Mouse (Mus musculus) midbrain, embryonic 16.5 days (tissue): ENCODE data around the gene Ggt6. TPM values are rescaled to one million over a fixed set of nuclear protein-coding genes. Genes with fewer than 3 reads are reported as not detected.
A peak's percentile ranks its signal among the peaks of the same experiment; 100 is the strongest.

Experiments used
- ATAC-seq: fragments of 200-750 bp; cut with Nextera tagmentation; 2 replicates; pipeline ENCODE4 v1.8.0; 2017; ENCODE audit warnings: moderate TSS enrichment
- H3K27ac ChIP-seq: fragments of 300-500 bp; sonication (generic); 2 replicates; pipeline ENCODE4 v1.5.1; 2014; ENCODE audit warnings: mild to moderate bottlenecking, low read length, mixed read lengths
- H3K27me3 ChIP-seq: fragments of 300-500 bp; sonication (generic); 2 replicates; pipeline ENCODE4 v1.6.1; 2014; ENCODE audit warnings: low read depth, low read length, mixed read lengths; ENCODE audit not compliant: control insufficient read depth, insufficient read depth
- H3K36me3 ChIP-seq: fragments of 300-500 bp; sonication (generic); 2 replicates; pipeline ENCODE4 v1.6.1; 2014; ENCODE audit warnings: mild to moderate bottlenecking, low read length, moderate library complexity, mixed read lengths; ENCODE audit not compliant: control insufficient read depth, insufficient read depth
- H3K4me1 ChIP-seq: fragments of 300-500 bp; sonication (generic); 2 replicates; pipeline ENCODE4 v1.6.1; 2014; ENCODE audit warnings: mild to moderate bottlenecking, low read length, mixed read lengths; ENCODE audit not compliant: control insufficient read depth, insufficient read depth
- H3K4me2 ChIP-seq: fragments of 300-500 bp; sonication (generic); 2 replicates; pipeline ENCODE4 v1.6.1; 2014; ENCODE audit warnings: mild to moderate bottlenecking, low read length, mixed read lengths
- H3K4me3 ChIP-seq: fragments of 300-500 bp; sonication (generic); 2 replicates; pipeline ENCODE4 v1.5.1; 2014; ENCODE audit warnings: low read depth, mild to moderate bottlenecking, low read length, moderate library complexity, mixed read lengths
- H3K9ac ChIP-seq: fragments of 300-500 bp; sonication (generic); 2 replicates; pipeline ENCODE4 v1.6.1; 2014; ENCODE audit warnings: low read depth, low read length, mixed read lengths
- H3K9me3 ChIP-seq: fragments of 300-500 bp; sonication (generic); replicated peaks from 2 replicates; pipeline ENCODE4 v1.6.1; 2014; ENCODE audit warnings: mild to moderate bottlenecking, low read length, mixed read lengths; ENCODE audit not compliant: control insufficient read depth, poor library complexity, severe bottlenecking
- WGBS: fragments of 180-500 bp; shearing (Covaris S2); extraction: QIAGEN DNeasy Blood & Tissue Kit; methylation state at CpG from one replicate; pipeline ENCODE4 v1.1.7; 2014; 5-methylcytosine and 5-hydroxymethylcytosine counted together
- polyA plus RNA-seq: library from polyadenylated mRNA; unstranded; fragments of >200 nt; fragmentation: Nextera tagmentation; extraction: Ambion mirVana; gene quantifications from 2 replicates; pipeline ENCODE4 v1.2.1, GENCODE M21; 2015

Gene Ggt6
- polyA plus RNA-seq, 1 experiment from 2014 or later: not detected

DNA sequence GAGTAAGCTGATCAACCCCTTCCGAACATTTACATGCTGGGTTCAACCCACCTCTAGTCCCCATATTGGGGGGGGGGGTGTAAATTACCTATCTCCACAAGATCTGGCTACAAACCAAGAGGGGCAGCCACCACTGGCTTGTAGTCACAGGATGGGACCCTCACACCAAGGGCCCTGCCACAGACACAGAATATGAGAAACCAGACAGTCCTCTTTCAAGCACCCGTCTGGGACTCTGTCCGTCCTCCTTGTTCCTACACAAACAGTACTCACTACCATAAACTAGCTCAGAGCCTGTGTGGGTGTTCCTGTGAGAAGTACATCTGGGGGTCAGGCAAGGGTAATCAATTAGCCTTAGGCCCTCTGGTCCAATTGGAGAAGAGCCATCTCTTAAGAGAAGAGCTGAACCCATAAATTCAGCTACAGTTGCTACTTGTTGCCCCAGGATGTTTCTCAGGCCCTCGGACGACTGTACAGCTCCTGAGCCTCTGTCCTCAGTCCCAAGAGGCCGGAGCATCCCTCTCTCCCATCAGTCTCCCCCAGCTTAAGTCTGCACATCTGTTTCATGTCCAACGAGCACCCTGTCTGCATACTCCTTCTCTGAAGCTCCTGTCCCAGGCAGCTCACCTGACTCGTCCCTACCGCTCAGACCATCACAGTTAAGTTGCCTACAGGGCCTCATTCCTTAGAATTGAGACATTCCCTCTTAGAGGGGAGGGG lies 26.7 kb upstream of the Ggt6 start:
- no peak overlapping the region for H3K27ac ChIP-seq
- H3K36me3 ChIP-seq: no peaks in the 10 kb centered on the region
- WGBS: 70% methylated on average over 9 of the region's 9 CpGs
- no peak for ATAC-seq
- no peaks in the 10 kb centered on the region for H3K9me3 ChIP-seq
- H3K4me3 ChIP-seq: no peak overlapping the region
- H3K27me3 ChIP-seq: peaks cover 5% of the 10 kb centered on the region; the same call in 1 of the 2 replicates
- H3K4me2 ChIP-seq: no peak overlapping the region
- H3K4me1 ChIP-seq: peaks cover 10% of the 10 kb centered on the region
- H3K9ac ChIP-seq: no peak overlapping the region

DNA sequence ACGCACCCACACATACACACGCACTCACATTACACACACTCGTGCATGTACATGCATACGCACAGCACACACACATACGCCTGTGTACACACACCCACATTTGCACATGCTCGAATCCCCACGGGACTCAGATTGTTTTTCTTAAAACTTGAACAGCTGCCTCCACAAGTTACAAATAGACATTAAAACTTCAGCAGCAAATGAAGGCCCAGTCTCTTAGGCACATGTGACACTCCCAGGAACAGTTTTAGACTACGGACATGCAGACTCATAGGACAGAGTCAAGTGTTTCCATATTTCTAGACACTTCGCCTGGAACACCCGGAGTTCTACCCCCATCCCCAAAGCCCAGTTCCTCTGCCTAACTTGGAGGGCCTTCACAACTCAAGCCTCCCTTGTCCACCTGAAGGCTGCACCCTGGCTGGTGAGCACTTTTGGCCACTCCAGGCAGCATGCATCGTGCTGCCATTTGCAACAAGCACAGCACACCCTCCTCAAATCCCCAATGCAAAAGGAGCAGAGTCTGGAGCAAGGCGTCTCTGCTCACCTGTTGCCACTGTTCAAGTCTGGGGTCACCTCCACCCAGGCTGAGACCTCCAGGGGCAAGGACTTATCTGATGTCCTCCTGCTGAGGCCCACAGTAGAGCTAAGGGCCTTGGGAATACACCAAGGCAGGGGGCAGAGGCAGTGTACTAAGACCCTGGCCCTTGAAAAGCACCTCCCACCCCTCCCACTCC lies 25.5 kb upstream of the Ggt6 start:
- H3K9me3 ChIP-seq: no peaks in the 10 kb centered on the region
- peak overlapping the region; percentile 10; the same call in 1 of the 2 replicates for H3K4me2 ChIP-seq
- no peak for ATAC-seq
- no peak overlapping the region for H3K4me3 ChIP-seq
- H3K27me3 ChIP-seq: peaks cover 5% of the 10 kb centered on the region; the same call in 1 of the 2 replicates
- peaks cover 10% of the 10 kb centered on the region for H3K4me1 ChIP-seq
- WGBS: 73% methylated on average over 12 of the region's 12 CpGs
- no peak overlapping the region for H3K27ac ChIP-seq
- H3K9ac ChIP-seq: no peak overlapping the region
- H3K36me3 ChIP-seq: no peaks in the 10 kb centered on the region

DNA sequence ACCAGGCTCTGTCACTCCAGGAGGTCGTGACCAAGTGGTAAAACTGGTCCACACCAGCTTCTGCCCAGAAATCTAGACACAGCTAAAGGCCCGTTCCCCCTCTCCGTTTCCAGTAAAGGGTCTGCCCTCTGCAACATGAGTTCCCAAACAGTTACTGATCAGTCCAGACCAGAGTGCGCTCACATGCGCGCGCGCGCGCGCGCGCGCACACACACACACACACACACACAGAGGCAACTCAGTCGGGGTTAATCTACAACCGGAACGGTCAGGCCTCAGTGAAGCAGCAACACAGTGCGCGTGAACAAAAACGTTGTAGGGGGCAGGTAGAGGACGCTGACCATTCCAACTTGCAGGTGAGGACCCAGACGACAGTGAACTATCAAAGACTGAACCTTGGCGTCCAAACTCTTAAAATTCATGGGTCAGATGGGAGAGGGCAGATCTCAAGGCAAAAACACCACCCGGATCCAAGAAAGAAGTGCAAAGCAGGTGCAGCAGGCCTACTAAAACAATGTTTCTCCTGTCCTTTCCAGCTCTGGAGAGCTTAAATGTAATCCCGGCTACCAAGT lies 24.7 kb upstream of the Ggt6 start:
- Histone ChIP-seq H3K4me1 (peaks cover 10% of the 10 kb centered on the region), H3K27ac (no peak overlapping the region; the same call in 1 of the 2 replicates), H3K4me2 (peak overlapping the region; percentile 72), H3K4me3 (peak overlapping the region; percentile 62), H3K27me3 (peaks cover 5% of the 10 kb centered on the region; the same call in 1 of the 2 replicates), H3K9ac (peak overlapping the region; percentile 66), H3K36me3 (no peaks in the 10 kb centered on the region), H3K9me3 (no peaks in the 10 kb centered on the region)
- peak; percentile 38; the same call in 1 of the 2 replicates for ATAC-seq
- WGBS: 1% methylated on average over 25 of the region's 25 CpGs

DNA sequence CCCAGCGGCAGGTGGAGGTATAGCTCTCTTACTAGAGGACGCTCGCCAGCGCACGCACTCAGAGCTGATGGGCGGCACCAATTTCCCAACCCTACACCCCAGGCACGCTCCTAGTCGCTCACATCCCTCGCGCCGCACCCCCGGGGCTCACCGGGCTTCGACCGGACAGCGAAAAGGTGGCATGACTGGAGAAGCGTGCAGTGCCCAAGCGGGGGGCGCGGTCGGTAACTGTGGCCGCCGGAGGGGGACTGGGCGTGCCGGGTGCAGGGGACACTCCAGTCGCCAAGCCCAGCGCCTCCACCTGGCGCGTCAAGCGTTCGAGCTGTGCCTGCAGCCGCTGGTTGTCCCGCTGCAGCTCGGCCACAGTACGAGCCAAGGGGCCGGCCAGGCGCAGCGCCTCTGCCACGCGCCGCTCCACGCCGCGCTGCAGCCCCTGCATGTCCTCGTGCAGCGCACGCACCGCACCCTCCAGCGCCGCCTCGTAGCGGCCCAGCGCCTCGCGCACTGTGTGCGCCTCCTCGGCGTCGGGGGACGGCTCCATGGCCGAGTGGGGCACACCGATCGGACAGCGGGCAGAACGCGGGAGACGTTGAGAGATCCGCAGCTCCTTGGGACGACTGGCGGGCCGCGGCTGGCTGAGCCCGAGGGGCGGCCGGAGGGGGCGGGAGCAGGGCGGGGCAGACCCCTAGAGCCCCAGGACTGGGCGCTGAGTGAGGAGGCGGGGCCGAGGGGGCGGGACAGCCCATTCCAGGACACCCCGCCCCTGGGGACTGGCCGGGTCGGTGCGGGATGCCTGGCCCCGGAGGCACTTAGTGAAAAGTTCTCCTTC lies 24.0 kb upstream of the Ggt6 start, which contains the start of gene Smtnl2:
TSS of gene Smtnl2 (minus strand) at position 621 of the 829 bp plus-strand sequence.
- H3K9ac ChIP-seq: peak within 1 kb of the TSS; percentile 66
- WGBS: under 1% methylated on average over 78 of the region's 86 CpGs
- peak within 1 kb of the TSS; percentile 13 for H3K27ac ChIP-seq
- peak within 1 kb of the TSS; percentile 62 for H3K4me3 ChIP-seq
- peak within 1 kb of the TSS; percentile 72 for H3K4me2 ChIP-seq
- H3K27me3 ChIP-seq: peaks cover 5% of the 10 kb centered on the region; the same call in 1 of the 2 replicates
- H3K4me1 ChIP-seq: peaks cover 10% of the 10 kb centered on the region
- peak; percentile 91 for ATAC-seq
- H3K36me3 ChIP-seq: no peaks in the 10 kb centered on the region
- no peaks in the 10 kb centered on the region for H3K9me3 ChIP-seq

DNA sequence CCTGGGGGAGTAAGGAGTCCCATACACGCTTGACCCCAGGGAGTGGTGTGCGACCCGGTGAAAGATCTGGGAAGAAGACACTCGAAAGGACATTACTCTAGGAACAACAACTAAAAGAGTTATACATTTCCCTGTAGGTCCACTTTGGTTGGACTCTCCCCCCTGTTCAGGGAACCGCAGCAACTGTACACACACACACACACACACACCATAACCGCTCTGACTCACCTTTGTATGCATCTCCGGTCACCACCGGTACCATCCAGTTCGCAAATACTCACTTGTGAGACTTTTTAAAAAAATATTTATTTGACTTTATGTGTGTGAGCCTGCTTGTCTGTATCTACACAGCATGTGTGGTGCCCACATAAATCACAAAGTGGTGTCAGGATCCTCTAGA lies 23.4 kb upstream of the Ggt6 start:
- H3K27me3 ChIP-seq: peaks cover 5% of the 10 kb centered on the region; the same call in 1 of the 2 replicates
- peak overlapping the region; percentile 62 for H3K4me3 ChIP-seq
- peaks cover 10% of the 10 kb centered on the region for H3K4me1 ChIP-seq
- ATAC-seq: no peak
- no peaks in the 10 kb centered on the region for H3K9me3 ChIP-seq
- H3K27ac ChIP-seq: no peak overlapping the region
- H3K4me2 ChIP-seq: peak overlapping the region; percentile 72
- WGBS: 32% methylated on average over 9 of the region's 9 CpGs
- H3K36me3 ChIP-seq: no peaks in the 10 kb centered on the region
- peak overlapping the region; percentile 66 for H3K9ac ChIP-seq

DNA sequence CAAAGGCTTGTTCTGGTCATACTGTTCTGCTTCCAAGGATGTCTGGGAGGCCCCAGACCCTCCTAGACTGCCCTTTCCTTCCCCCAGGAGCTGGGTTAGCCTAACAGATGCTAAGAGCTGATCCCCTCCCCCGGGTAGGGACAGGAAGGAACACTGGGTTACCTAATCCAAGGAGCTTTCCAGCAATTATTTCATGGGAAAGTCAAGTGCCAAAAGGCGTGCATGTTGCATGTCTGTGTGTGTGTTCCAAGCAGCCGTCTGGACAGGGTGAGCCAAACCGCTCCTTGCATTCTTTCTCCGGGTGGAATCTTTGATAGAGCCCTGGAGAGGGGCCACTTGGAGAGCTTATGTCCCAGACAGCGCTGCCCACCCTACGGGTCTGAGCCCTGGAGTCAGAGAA lies 22.3 kb upstream of the Ggt6 start:
- Histone ChIP-seq H3K4me2 (no peak overlapping the region), H3K27me3 (peaks cover 5% of the 10 kb centered on the region; the same call in 1 of the 2 replicates), H3K4me3 (no peak overlapping the region), H3K36me3 (no peaks in the 10 kb centered on the region), H3K9ac (no peak overlapping the region), H3K9me3 (no peaks in the 10 kb centered on the region), H3K27ac (no peak overlapping the region), H3K4me1 (peaks cover 10% of the 10 kb centered on the region)
- no peak for ATAC-seq
- 79% methylated on average over 7 of the region's 7 CpGs for WGBS

DNA sequence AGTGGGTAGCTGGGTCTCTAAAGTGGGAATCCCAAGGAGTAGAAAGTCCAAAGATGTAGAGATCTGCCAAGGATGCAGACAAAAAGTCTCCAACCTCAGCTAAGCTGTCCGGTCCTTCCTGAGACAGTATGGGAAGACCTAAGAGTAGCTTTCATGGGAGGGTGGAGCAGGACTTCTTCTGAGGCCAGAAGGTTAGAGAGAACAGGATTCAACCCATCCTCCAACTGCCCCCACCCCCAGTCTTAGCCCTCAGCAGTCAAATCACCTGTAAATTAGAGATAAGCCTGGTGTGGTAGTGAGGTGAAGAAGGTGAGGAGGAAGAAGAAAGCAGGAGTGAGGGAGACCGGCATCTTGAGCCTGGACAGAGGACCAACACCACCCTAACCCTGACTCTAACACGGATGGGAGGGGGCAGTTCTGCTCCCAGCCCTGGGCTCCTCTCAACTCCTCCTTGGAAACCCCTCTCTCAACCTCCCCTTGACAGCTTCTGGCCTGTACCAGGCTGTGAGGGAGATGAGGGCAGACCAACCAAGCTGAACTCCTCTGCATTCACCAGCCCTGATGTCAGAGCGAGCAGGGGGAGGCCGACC lies 21.6 kb upstream of the Ggt6 start:
- ATAC-seq: no peak
- no peaks in the 10 kb centered on the region for H3K9me3 ChIP-seq
- H3K4me1 ChIP-seq: peaks cover 10% of the 10 kb centered on the region
- no peak overlapping the region for H3K9ac ChIP-seq
- no peak overlapping the region for H3K4me2 ChIP-seq
- no peak overlapping the region for H3K27ac ChIP-seq
- WGBS: 72% methylated on average over 5 of the region's 5 CpGs
- no peaks in the 10 kb centered on the region for H3K36me3 ChIP-seq
- H3K27me3 ChIP-seq: peaks cover 5% of the 10 kb centered on the region; the same call in 1 of the 2 replicates
- no peak overlapping the region for H3K4me3 ChIP-seq

DNA sequence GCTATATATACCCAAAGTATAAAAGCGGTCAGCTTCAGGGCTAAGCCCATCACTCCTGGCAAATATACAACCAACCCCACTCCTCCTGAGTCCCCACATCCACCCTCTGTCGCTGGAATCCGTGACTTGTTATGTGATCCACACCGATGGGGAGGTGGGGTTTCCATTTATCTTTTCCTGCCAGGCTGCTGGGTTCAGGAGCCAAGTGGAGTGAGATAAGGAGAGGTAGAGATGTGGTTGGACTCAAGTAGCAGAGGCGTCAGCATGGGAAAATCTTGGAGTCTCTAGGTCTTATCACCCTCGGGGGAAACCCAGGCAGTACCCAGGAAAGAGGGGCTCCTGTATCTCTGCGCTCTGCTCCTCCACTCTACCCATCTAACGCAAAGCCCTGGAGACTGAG lies 20.2 kb upstream of the Ggt6 start:
- no peak for ATAC-seq
- no peaks in the 10 kb centered on the region for H3K36me3 ChIP-seq
- H3K9ac ChIP-seq: no peak overlapping the region
- no peak overlapping the region for H3K27ac ChIP-seq
- H3K27me3 ChIP-seq: peaks cover 5% of the 10 kb centered on the region; the same call in 1 of the 2 replicates
- H3K4me2 ChIP-seq: no peak overlapping the region
- H3K4me1 ChIP-seq: peaks cover 10% of the 10 kb centered on the region
- 86% methylated on average over 8 of the region's 8 CpGs for WGBS
- H3K9me3 ChIP-seq: no peaks in the 10 kb centered on the region
- no peak overlapping the region for H3K4me3 ChIP-seq
